Mouse (Mus musculus): Measurements from ENCODE around the gene Ypel2.

Gene Ypel2

GRCm38 (mm10) chr11:86895567-86895966 lies 97.9 kb downstream of the Ypel2 start:
- DNase-seq (ENCODE audit: low read depth): no peak

GRCm38 (mm10) chr11:86895156-86895555 lies 98.4 kb downstream of the Ypel2 start:
- no peak for DNase-seq (ENCODE audit: low read depth)

DNA sequence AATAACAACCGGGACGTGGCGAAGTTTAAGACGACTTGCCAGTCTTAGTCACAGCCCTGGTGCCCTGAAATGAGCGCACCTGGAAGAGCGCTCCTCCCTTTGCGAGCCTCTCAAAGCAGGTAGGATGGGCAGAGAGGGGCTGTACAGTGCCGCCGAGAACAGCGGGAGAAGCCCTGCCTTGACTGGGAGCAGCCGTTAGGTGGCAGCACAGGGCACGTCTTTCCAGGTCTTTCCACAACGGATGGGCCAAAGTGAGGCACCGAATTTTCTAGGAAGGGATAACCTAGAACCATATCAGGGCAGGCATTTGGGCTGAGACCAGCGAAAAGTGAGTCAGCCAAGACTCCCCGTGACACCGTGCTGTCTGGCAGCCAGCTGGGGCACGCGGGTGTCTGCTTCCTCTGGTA lies 99.3 kb downstream of the Ypel2 start:
- DNase-seq (ENCODE audit: low read depth): peak; percentile 70

DNA sequence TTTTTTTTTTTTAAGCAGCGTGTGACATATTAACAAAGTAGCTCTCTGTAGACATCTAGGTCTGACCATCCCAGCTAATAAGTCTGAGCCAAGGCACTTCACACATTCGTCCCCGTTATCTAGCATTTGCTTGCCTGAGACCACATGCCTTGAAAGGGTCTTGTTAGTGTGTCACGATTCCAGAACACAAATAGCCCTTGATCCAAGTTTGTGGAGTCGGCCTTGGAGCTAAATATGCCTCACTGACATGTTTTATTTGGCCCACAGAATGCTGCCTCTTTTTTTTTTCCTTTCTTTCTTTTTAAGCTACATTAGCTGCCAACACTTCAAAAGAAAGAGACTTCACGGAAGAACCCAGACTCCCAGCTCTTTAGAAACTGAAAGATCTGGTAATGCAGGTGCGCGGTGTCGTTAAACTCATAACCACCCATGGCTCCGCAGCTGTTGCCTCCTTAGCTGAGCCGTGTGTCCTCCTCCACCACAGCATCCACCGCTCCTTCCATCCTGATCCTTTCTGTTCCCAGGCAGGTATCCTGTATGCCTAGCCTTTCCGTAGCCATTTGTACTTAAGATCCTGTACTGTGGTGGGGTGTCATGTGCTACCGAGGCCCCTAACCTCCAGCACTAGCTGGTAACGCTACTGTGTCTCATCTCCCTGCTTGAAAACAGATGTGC lies 100.4 kb downstream of the Ypel2 start:
- DNase-seq (ENCODE audit: low read depth): peak; percentile 66

All from naive thymus-derived CD4-positive, alpha-beta T cell, adult 2 months (primary cell).